Comparison of ENCODE assay signal across 10 mouse cellular contexts in genomic region chr11:116334417-116334782, GRCm38 (mm10). TPM values are rescaled to one million over a fixed set of nuclear protein-coding genes. Genes with fewer than 3 reads are reported as not detected.
DNase-seq lines count a peak whose midpoint lies in the region; ATAC-seq and TF ChIP-seq lines count a peak whose summit lies in the region.
"Had no signal": no experiment of that assay in that cellular context is flagged by ENCODE, and none has a peak within 500 bp of the region (broad histone marks: within the 10 kb centered on the region; RNA-seq: fewer than 3 reads in every experiment).

No protein-coding gene starts in this region.

- peaks cover 24% of the 10 kb centered on the region for H3K27me3 ChIP-seq in heart, embryonic 14.5 days (ENCODE audit: control insufficient read depth, insufficient read depth, low read length)
- H3K27me3 ChIP-seq in embryonic facial prominence, embryonic 10.5 days (replicated peaks; ENCODE audit: low read depth, poor library complexity, severe bottlenecking), result peaks cover 76% of the 10 kb centered on the region
- peaks cover 22% of the 10 kb centered on the region for H3K27me3 ChIP-seq in intestine, embryonic 14.5 days (replicated peaks; ENCODE audit: control insufficient read depth, insufficient read depth, low read length)
- peaks cover 14% of the 10 kb centered on the region for H3K27me3 ChIP-seq in midbrain, postnatal 0 days (ENCODE audit: insufficient read depth, low read length)
- no peaks in the 10 kb centered on the region; the same call in 1 of the 2 replicates for H3K27me3 ChIP-seq in cerebellum, adult 2 months (ENCODE audit: control insufficient read depth, insufficient read depth, low read length)

- peaks cover 14 to 24% of the 10 kb centered on the region in 2 experiments for H3K4me1 ChIP-seq in heart, embryonic 14.5 days (ENCODE audit: control insufficient read depth in 2 of 2, insufficient read depth in 2 of 2, low read length in 2 of 2)
- peaks cover 84% of the 10 kb centered on the region for H3K4me1 ChIP-seq in embryonic facial prominence, embryonic 10.5 days
- peaks cover 36% of the 10 kb centered on the region for H3K4me1 ChIP-seq in intestine, embryonic 14.5 days (replicated peaks; ENCODE audit: control insufficient read depth, insufficient read depth, low read length)
- H3K4me1 ChIP-seq in midbrain, postnatal 0 days (ENCODE audit: insufficient read depth, low read length), result peaks cover 6% of the 10 kb centered on the region; the same call in 1 of the 2 replicates
- H3K4me1 ChIP-seq in cerebellum, adult 2 months (ENCODE audit: control insufficient read depth, insufficient read depth, low read length), result no peaks in the 10 kb centered on the region

- WGBS in heart, embryonic 14.5 days, result 6% methylated on average over 20 of the region's 26 CpGs
- WGBS in embryonic facial prominence, embryonic 10.5 days, result 6% methylated on average over 26 of the region's 26 CpGs
- WGBS in intestine, embryonic 14.5 days, result 7% methylated on average over 26 of the region's 26 CpGs
- WGBS in midbrain, postnatal 0 days, result 5% methylated on average over 26 of the region's 26 CpGs
- WGBS in cerebellum, adult 2 months, result 10% methylated on average over 26 of the region's 26 CpGs

- H3K9ac ChIP-seq in heart, embryonic 14.5 days (ENCODE audit: low read length), result peak overlapping the region; percentile 30; the same call in 1 of the 2 replicates
- no peak overlapping the region for H3K9ac ChIP-seq in intestine, embryonic 14.5 days (ENCODE audit: low read length)
- H3K9ac ChIP-seq in midbrain, postnatal 0 days (replicated peaks; ENCODE audit: low read length, poor library complexity, severe bottlenecking), result peak overlapping the region; percentile 24; the same call in 1 of the 2 replicates

- H3K4me2 ChIP-seq in heart, embryonic 14.5 days (ENCODE audit: low read length), result peak overlapping the region; percentile 96
- peak overlapping the region; percentile 98 for H3K4me2 ChIP-seq in intestine, embryonic 14.5 days (ENCODE audit: low read length)
- peak overlapping the region; percentile 93 for H3K4me2 ChIP-seq in midbrain, postnatal 0 days (ENCODE audit: low read depth, low read length, poor library complexity, severe bottlenecking)

- no peak for TF ChIP-seq POLR2A in cerebellum, adult 2 months (IDR thresholded peaks at IDR 0.05; ENCODE audit: borderline replicate concordance, insufficient read depth, low read length)

- intact Hi-C loops in heart, postnatal 36 days (cut with DNase I), result loop anchor here (5.0 kb wide), 1 partner anchor 203 kb away; no protein-coding TSS in a partner anchor

- TF ChIP-seq CTCF in midbrain, postnatal 0 days (IDR thresholded peaks at IDR 0.05), result no peak
- no peak for TF ChIP-seq CTCF in cerebellum, adult 2 months (IDR thresholded peaks at IDR 0.05; ENCODE audit: borderline replicate concordance, insufficient read depth, low read depth, low read length)

- no peaks in the 10 kb centered on the region for H3K9me3 ChIP-seq in heart, embryonic 14.5 days (ENCODE audit: control insufficient read depth, low read length)
- no peaks in the 10 kb centered on the region for H3K9me3 ChIP-seq in embryonic facial prominence, embryonic 10.5 days
- no peaks in the 10 kb centered on the region for H3K9me3 ChIP-seq in intestine, embryonic 14.5 days (ENCODE audit: control insufficient read depth, low read length)
- no peaks in the 10 kb centered on the region for H3K9me3 ChIP-seq in midbrain, postnatal 0 days (ENCODE audit: low read length)

- ATAC-seq in heart, embryonic 14.5 days (ENCODE audit: insufficient number of reproducible peaks, insufficient read depth, low FRiP score, low read depth), result no peak
- no peak for ATAC-seq in intestine, embryonic 14.5 days (replicated peaks; ENCODE audit: low FRiP score, low TSS enrichment, low read depth)
- ATAC-seq in midbrain, postnatal 0 days (ENCODE audit: low FRiP score), result no peak

- H3K36me3 ChIP-seq in heart, embryonic 14.5 days (ENCODE audit: control insufficient read depth, insufficient read depth, low read length), result no peaks in the 10 kb centered on the region
- peaks cover 2% of the 10 kb centered on the region; the same call in 1 of the 2 replicates for H3K36me3 ChIP-seq in embryonic facial prominence, embryonic 10.5 days (replicated peaks)
- H3K36me3 ChIP-seq in intestine, embryonic 14.5 days (ENCODE audit: control insufficient read depth, insufficient read depth, low read length), result no peaks in the 10 kb centered on the region
- H3K36me3 ChIP-seq in midbrain, postnatal 0 days (ENCODE audit: insufficient read depth, low read length), result peaks cover 11% of the 10 kb centered on the region; the same call in 1 of the 2 replicates

- H3K27ac ChIP-seq in heart, embryonic 14.5 days (replicated peaks in 1 of 2; ENCODE audit: control insufficient read depth in 1 of 2, insufficient read depth in 1 of 2, low read depth in 2 of 2, low read length in 2 of 2), result no peak overlapping the region
- H3K27ac ChIP-seq in embryonic facial prominence, embryonic 10.5 days (replicated peaks), result 0 out of 2 replicates have a peak overlapping the region, but pooled peaks have one; percentile 25
- H3K27ac ChIP-seq in intestine, embryonic 14.5 days (ENCODE audit: low read depth), result no peak overlapping the region
- no peak overlapping the region for H3K27ac ChIP-seq in midbrain, postnatal 0 days (ENCODE audit: low read depth, low read length)
- H3K27ac ChIP-seq in cerebellum, adult 2 months (ENCODE audit: insufficient read depth, low read length), result no peak overlapping the region

- H3K4me3 ChIP-seq in heart, embryonic 14.5 days (ENCODE audit: control insufficient read depth in 1 of 2, insufficient read depth in 1 of 2, low read depth in 1 of 2, low read length in 2 of 2), result peak overlapping the region; percentile 14 to 64; a peak in 2 of 4 replicates
- H3K4me3 ChIP-seq in embryonic facial prominence, embryonic 10.5 days, result peak overlapping the region; percentile 69
- peak overlapping the region; percentile 61 for H3K4me3 ChIP-seq in intestine, embryonic 14.5 days (ENCODE audit: low read depth, low read length)
- peak overlapping the region; percentile 42 for H3K4me3 ChIP-seq in midbrain, postnatal 0 days (ENCODE audit: low read depth, low read length)
- H3K4me3 ChIP-seq in cerebellum, adult 2 months (replicated peaks; ENCODE audit: insufficient read depth, low read depth, low read length), result no peak overlapping the region

- no peak for DNase-seq in heart, postnatal 36 days
- peak; percentile 38 for DNase-seq in embryonic facial prominence, embryonic 10.5 days (ENCODE audit: low spot score)
- DNase-seq in intestine, embryonic 14.5 days (ENCODE audit: low spot score), result no peak
- no peak for DNase-seq in midbrain, postnatal 0 days (ENCODE audit: low spot score)
- DNase-seq in urinary bladder, postnatal 4 days (ENCODE audit: low spot score in 2 of 2), result no peak
- DNase-seq in cerebellum, adult 2 months, result no peak
- DNase-seq in cerebellum, adult 18-20 months, result no peak
- DNase-seq: lung, postnatal 14 days had no signal

RNA-seq across cellular contexts. Expression of gene Foxj1, which starts 0.8 kb away (rescaled TPM):
- 0.07 and 0.12 TPM in 2 replicates for polyA plus RNA-seq in heart, embryonic 14.5 days (2014; fragmentation: Nextera tagmentation; extraction: Ambion mirVana)
- not detected for total RNA-seq in heart, postnatal 36 days (2021)
- polyA plus RNA-seq in embryonic facial prominence, embryonic 10.5 days (2016; fragmentation: Nextera tagmentation; extraction: Ambion mirVana), result 2.3 and 3.3 TPM in 2 replicates
- polyA plus RNA-seq in intestine, embryonic 14.5 days (2014; fragmentation: Nextera tagmentation; extraction: Ambion mirVana), result 0.95 and 0.97 TPM in 2 replicates
- 24.1 and 37.5 TPM in 2 replicates for total RNA-seq in midbrain, postnatal 0 days (2014; rRNA removed)
- 9.6 and 12.1 TPM in 2 replicates for polyA plus RNA-seq in midbrain, postnatal 0 days (2015; fragmentation: Nextera tagmentation; extraction: Ambion mirVana)
- 13.9 and 15.7 TPM in 2 replicates for polyA plus RNA-seq in cerebellum, adult 2 months (2012; rRNA removed)
- total RNA-seq: gastrocnemius, adult 8-10 months had no signal

RNA-seq across cellular contexts. Expression of gene Exoc7, which starts 27.4 kb away (rescaled TPM):
- 51.1 and 57.8 TPM in 2 replicates for polyA plus RNA-seq in heart, embryonic 14.5 days (2014; fragmentation: Nextera tagmentation; extraction: Ambion mirVana)
- total RNA-seq in heart, postnatal 36 days (2021), result 10 to 100 TPM; 56.4 to 60.9 TPM
- polyA plus RNA-seq in embryonic facial prominence, embryonic 10.5 days (2016; fragmentation: Nextera tagmentation; extraction: Ambion mirVana), result 55.4 and 59.7 TPM in 2 replicates
- 63.8 TPM in 2 replicates for polyA plus RNA-seq in intestine, embryonic 14.5 days (2014; fragmentation: Nextera tagmentation; extraction: Ambion mirVana)
- 81.0 and 101 TPM in 2 replicates for total RNA-seq in midbrain, postnatal 0 days (2014; rRNA removed)
- polyA plus RNA-seq in midbrain, postnatal 0 days (2015; fragmentation: Nextera tagmentation; extraction: Ambion mirVana), result 144 and 149 TPM in 2 replicates
- polyA plus RNA-seq in cerebellum, adult 2 months (2012; rRNA removed), result 104 and 118 TPM in 2 replicates

RNA-seq across cellular contexts. Expression of gene Galr2, which starts 53.7 kb away (rescaled TPM):
- polyA plus RNA-seq in heart, embryonic 14.5 days (2014; fragmentation: Nextera tagmentation; extraction: Ambion mirVana), result not detected in 2 replicates
- total RNA-seq in heart, postnatal 36 days (2021), result not detected
- 0.25 and 0.39 TPM in 2 replicates for polyA plus RNA-seq in embryonic facial prominence, embryonic 10.5 days (2016; fragmentation: Nextera tagmentation; extraction: Ambion mirVana)
- 0.11 and 0.15 TPM in 2 replicates for polyA plus RNA-seq in intestine, embryonic 14.5 days (2014; fragmentation: Nextera tagmentation; extraction: Ambion mirVana)
- total RNA-seq in midbrain, postnatal 0 days (2014; rRNA removed), result 0.47 TPM in 1 of 2 replicates, not detected in the other
- polyA plus RNA-seq in midbrain, postnatal 0 days (2015; fragmentation: Nextera tagmentation; extraction: Ambion mirVana), result 0.36 and 0.54 TPM in 2 replicates
- 0.05 TPM in 1 of 2 replicates, not detected in the other for polyA plus RNA-seq in cerebellum, adult 2 months (2012; rRNA removed)
